Mouse (Mus musculus) limb, embryonic 15.5 days (tissue): ENCODE measurements around the gene Zfp768. TPM values are rescaled to one million over a fixed set of nuclear protein-coding genes. Genes with fewer than 3 reads are reported as not detected.
"Not testable (repeated sequence)": the region's sequence is repeated elsewhere in the genome, so short reads cannot be mapped to it uniquely, and the experiment has no call there.

Source experiments
- ATAC-seq: fragments of 200-750 bp; cut with Nextera tagmentation; 2 replicates; pipeline ENCODE4 v1.8.0; 2017; ENCODE audit warnings: low read depth, moderate TSS enrichment; ENCODE audit not compliant: insufficient number of reproducible peaks, low FRiP score, low TSS enrichment
- H3K27ac ChIP-seq: fragments of 300-500 bp; sonication (generic); 2 replicates; pipeline ENCODE4 v1.5.1; 2015; ENCODE audit warnings: moderate library complexity, mild to moderate bottlenecking, inconsistent platforms
- H3K27me3 ChIP-seq: fragments of 300-500 bp; sonication (generic); 2 replicates; pipeline ENCODE4 v1.6.1; 2015; ENCODE audit warnings: inconsistent platforms
- H3K36me3 ChIP-seq: fragments of 300-500 bp; sonication (generic); 2 replicates; pipeline ENCODE4 v1.6.1; 2015; ENCODE audit warnings: inconsistent platforms
- H3K4me1 ChIP-seq: fragments of 300-500 bp; sonication (generic); 2 replicates; pipeline ENCODE4 v1.6.1; 2015; ENCODE audit warnings: inconsistent platforms
- H3K4me2 ChIP-seq: fragments of 300-500 bp; sonication (generic); 2 replicates; pipeline ENCODE4 v1.6.1; 2015; ENCODE audit warnings: mild to moderate bottlenecking, inconsistent platforms
- H3K4me3 ChIP-seq: fragments of 300-500 bp; sonication (generic); 2 replicates; pipeline ENCODE4 v1.5.1; 2015; ENCODE audit warnings: mild to moderate bottlenecking, inconsistent platforms
- H3K9ac ChIP-seq: fragments of 300-500 bp; sonication (generic); 2 replicates; pipeline ENCODE4 v1.6.1; 2015; ENCODE audit warnings: inconsistent platforms
- H3K9me3 ChIP-seq: fragments of 300-500 bp; sonication (generic); 2 replicates; pipeline ENCODE4 v1.6.1; 2016; ENCODE audit warnings: inconsistent platforms
- WGBS: fragments of 180-500 bp; shearing (Covaris S2); methylation state at CpG from one replicate; pipeline ENCODE4 v1.1.7; 2015; 5-methylcytosine and 5-hydroxymethylcytosine counted together
- polyA plus RNA-seq: library from polyadenylated mRNA; unstranded; fragments of >200 nt; fragmentation: Nextera tagmentation; extraction: Ambion mirVana; gene quantifications from 2 replicates; pipeline ENCODE4 v1.2.1, GENCODE M21; 2015

Gene Zfp768
- polyA plus RNA-seq, 1 experiment from 2014 or later: 16.4 TPM

DNA sequence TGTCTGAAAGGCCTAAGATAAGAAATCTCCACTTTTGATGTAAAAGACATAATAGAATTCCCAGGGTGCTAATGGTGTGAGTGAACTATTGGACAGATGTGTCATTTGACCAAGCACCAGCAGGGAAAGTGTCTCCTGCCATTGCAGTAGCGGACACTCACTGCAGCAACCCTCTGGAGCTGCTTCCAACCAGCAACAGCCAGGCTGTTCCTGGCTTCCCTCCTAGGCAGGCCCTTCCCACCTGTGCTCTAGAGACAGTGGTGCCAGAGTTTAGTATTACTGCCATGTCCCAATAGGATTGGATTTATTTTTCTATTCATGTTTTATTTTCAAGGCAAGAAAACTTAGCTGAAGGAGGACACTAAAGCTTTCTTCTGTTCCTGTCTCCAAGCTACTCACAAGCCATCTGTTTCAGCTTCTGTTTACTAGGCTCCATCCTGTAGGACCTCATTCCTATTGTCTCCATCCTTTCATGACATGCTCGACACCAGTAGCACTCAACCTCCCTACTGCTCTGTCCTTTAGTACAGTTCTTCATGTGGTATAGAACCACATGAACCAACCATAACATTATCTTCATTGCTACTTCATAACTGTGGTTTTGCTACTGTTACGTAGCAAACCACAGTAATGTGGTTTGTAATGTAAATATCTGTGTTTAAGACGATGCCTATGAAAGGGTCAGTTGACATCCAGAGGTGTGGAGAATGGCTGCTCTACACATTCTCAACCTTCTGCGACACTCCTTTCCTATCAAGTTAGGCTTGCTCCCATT is 6.0 kb upstream of the Zfp768 start:
- WGBS: 79% methylated on average over 5 of the region's 5 CpGs

DNA sequence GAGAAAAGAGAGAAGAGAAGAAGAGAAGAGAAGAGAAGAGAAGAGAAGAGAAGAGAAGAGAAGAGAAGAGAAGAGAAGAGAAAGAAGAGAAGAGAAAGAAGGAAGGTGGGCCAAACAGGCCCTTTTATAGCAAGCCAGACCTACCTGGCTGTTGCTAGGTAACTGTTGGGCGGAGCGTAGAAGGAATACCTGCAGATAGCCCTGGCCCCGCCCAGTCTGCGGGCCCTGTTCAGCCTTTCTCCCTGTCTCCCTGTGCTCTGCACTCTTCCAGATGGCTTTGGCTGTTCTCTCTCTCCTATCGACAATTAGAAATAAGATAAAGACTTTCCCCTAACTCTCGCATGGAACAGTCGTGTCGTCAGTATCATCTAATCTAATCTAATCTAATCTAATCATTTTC is 1.3 kb upstream of the Zfp768 start:
- no peaks in the 10 kb centered on the region for H3K9me3 ChIP-seq
- no peak overlapping the region for H3K9ac ChIP-seq
- H3K4me2 ChIP-seq: peak overlapping the region; percentile 65
- no peak for ATAC-seq
- peaks cover 25% of the 10 kb centered on the region for H3K4me1 ChIP-seq
- WGBS: 15% methylated on average over 8 of the region's 8 CpGs
- H3K27ac ChIP-seq: no peak overlapping the region
- no peaks in the 10 kb centered on the region for H3K27me3 ChIP-seq
- peaks cover 20% of the 10 kb centered on the region for H3K36me3 ChIP-seq
- peak overlapping the region; percentile 92 for H3K4me3 ChIP-seq

More for the DNA sequence above, 6.0 kb upstream of the Zfp768 start:
- H3K4me1 ChIP-seq: peaks cover 3% of the 10 kb centered on the region
- H3K36me3 ChIP-seq: no peaks in the 10 kb centered on the region
- H3K27ac ChIP-seq: no peak overlapping the region
- H3K9ac ChIP-seq: no peak overlapping the region
- ATAC-seq: no peak
- no peaks in the 10 kb centered on the region for H3K27me3 ChIP-seq
- H3K4me2 ChIP-seq: no peak overlapping the region
- H3K9me3 ChIP-seq: no peaks in the 10 kb centered on the region
- no peak overlapping the region for H3K4me3 ChIP-seq

DNA sequence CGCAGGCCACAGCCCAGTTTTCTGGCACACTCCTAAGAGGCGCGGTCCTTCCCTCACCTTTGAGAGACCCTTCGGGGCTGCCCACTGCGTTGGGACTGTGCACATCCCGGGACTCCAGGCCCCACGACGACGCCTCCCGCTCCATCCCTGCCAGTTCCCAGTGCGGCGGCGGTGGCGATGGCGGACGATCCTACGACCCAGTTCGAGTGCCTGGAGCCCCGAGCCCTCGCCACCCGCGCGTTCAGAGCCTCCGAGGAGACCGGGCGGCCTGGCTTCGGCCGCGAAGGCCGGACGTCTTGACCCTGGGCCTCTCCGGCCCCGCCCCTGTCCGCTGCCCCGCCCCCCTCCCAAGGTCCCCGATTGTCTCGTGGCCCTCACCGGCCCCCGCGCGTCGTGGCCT is 297 bp downstream of the Zfp768 start:
- peak overlapping the region; percentile 92 for H3K4me3 ChIP-seq
- no peaks in the 10 kb centered on the region for H3K9me3 ChIP-seq
- H3K9ac ChIP-seq: peak overlapping the region; percentile 90
- under 1% methylated on average over 39 of the region's 42 CpGs for WGBS
- H3K4me2 ChIP-seq: peak overlapping the region; percentile 65
- no peaks in the 10 kb centered on the region for H3K27me3 ChIP-seq
- peak overlapping the region; percentile 96 for H3K27ac ChIP-seq
- H3K36me3 ChIP-seq: peaks cover 26% of the 10 kb centered on the region
- ATAC-seq: peak; percentile 31
- peaks cover 25% of the 10 kb centered on the region for H3K4me1 ChIP-seq

DNA sequence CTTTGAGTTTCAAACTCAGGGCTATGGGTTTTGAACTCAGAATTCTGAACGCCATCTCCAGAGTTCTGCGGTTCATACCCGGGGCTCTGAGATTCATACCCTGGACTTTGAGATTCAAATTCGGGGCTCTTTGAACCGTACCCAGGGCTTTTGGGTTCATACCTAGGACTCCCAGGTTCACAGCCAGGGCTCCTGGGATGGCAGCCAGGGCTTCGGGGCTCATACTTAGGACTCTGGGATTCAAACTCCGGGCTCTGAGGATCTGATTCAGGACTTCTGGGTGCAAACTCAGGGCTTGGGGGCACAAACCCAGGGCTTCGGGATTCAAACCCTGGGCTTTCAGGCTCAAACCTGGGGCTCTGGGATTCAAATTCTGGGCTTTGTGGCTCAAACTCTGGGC is 1.0 kb downstream of the Zfp768 start:
- H3K9ac ChIP-seq: peak overlapping the region; percentile 90
- WGBS: 90% methylated on average over 8 of the region's 8 CpGs
- H3K4me3 ChIP-seq: peak overlapping the region; percentile 92
- peak overlapping the region; percentile 65 for H3K4me2 ChIP-seq
- no peaks in the 10 kb centered on the region for H3K27me3 ChIP-seq
- H3K9me3 ChIP-seq: no peaks in the 10 kb centered on the region
- no peak for ATAC-seq
- H3K27ac ChIP-seq: no peak overlapping the region
- peaks cover 26% of the 10 kb centered on the region for H3K36me3 ChIP-seq
- H3K4me1 ChIP-seq: peaks cover 25% of the 10 kb centered on the region

DNA sequence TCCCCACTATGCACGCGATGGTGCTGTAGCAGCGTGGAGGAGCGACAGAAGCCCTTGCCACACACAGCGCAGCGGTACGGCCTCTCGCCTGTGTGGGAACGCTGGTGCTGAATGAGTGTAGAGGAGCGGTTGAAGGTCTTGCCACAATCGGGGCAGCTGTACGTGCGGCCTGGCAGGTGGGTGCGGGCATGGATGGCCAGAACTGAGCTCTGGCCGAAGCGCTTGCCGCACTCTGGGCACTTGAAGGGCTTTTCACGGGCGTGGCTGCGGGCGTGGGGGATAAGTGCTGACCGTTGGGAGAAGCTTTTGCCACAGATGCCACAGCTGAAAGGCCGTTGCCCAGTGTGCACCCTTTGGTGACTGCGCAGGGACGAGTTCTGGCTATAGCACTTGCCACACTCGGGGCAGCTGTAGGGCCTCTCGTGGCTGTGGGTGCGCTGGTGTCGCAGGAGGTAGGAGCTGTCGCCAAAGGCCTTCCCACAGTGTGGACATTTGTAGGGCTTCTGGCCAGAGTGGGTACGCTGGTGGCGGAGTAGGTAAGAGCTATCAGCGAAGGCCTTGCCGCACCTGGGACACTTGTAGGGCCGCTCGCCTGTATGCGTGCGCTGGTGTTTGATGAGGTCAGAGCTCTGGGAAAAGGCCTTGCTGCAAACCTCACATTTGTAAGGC is 1.9 kb downstream of the Zfp768 start:
- H3K4me3 ChIP-seq: 0 out of 2 replicates have a peak overlapping the region, but pooled peaks have one; percentile 3
- H3K9ac ChIP-seq: no peak overlapping the region
- H3K36me3 ChIP-seq: peaks cover 26% of the 10 kb centered on the region
- ATAC-seq: no peak
- no peak overlapping the region for H3K4me2 ChIP-seq
- H3K4me1 ChIP-seq: peaks cover 25% of the 10 kb centered on the region
- H3K27ac ChIP-seq: no peak overlapping the region
- no peaks in the 10 kb centered on the region for H3K9me3 ChIP-seq
- 94% methylated on average over 38 of the region's 38 CpGs for WGBS
- no peaks in the 10 kb centered on the region for H3K27me3 ChIP-seq

DNA sequence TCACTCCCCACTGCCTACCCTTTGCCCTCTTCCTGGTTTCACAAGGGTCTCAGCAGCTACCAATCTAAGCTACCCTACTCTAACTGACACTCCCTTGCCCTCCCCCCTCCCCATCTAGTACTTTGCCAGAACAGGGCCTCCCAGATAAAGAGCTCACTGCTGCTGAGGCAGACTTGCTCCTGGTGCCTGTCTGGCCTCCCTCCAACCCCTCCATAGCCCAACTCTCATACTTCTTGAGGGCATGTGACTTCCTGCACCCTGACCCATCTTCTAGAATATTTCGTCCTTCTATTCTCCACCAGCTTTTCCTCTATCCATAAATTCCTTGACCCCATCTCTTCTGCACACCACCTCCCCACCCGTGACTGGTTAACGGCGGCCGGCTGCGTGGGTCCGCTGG is 2.5 kb downstream of the Zfp768 start:
- Histone ChIP-seq H3K4me2 (no peak overlapping the region), H3K27me3 (no peaks in the 10 kb centered on the region), H3K9me3 (no peaks in the 10 kb centered on the region), H3K27ac (no peak overlapping the region), H3K4me1 (peaks cover 25% of the 10 kb centered on the region), H3K4me3 (no peak overlapping the region), H3K9ac (no peak overlapping the region), H3K36me3 (peaks cover 26% of the 10 kb centered on the region)
- ATAC-seq: no peak
- WGBS: 96% methylated on average over 7 of the region's 7 CpGs

DNA sequence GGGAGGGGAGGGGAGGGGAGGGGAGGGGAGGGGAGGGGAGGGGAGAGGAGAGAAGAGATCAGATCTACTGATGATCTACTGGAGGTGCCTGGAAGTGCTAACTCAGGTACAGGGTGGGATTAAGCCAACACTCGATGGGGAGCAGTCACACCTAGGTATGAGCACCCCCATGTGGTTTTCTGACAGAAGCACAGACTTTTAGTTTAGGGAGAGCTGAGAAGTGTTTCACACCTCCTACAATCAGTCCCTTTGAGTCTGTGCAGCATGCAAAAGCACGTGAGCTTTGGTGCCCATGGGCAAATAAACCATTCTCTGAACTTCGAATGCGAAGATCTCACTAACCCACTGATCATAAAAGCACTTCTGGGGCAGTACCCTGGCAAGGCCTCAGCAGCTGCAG is 3.1 kb downstream of the Zfp768 start:
- H3K4me3 ChIP-seq: no peak overlapping the region
- no peak overlapping the region for H3K4me2 ChIP-seq
- H3K36me3 ChIP-seq: peaks cover 26% of the 10 kb centered on the region
- H3K9me3 ChIP-seq: no peaks in the 10 kb centered on the region
- H3K27ac ChIP-seq: no peak overlapping the region
- no peaks in the 10 kb centered on the region for H3K27me3 ChIP-seq
- WGBS: 59% methylated on average over 4 of the region's 4 CpGs
- ATAC-seq: no peak
- no peak overlapping the region for H3K9ac ChIP-seq
- H3K4me1 ChIP-seq: peaks cover 25% of the 10 kb centered on the region

DNA sequence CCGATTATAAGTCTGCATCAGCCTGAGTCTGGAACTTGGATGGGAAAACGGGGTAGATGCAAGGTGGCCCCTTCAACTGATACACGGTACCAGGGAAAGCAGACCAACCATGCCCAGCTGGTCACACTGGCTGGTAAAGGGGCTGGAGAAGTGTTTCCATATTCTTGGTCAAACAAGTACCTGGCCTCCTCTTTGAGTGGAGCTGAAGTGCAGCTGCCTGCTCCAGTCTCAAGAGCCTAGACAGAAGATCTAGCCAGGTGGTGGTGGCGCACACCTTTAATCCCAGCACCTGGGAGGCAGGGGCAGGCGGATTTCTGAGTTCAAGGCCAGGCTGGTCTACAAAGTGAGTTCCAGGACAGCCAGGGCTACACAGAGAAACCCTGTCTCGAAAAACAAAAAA is 3.5 kb downstream of the Zfp768 start:
- Histone ChIP-seq H3K4me1 (peaks cover 25% of the 10 kb centered on the region), H3K36me3 (peaks cover 26% of the 10 kb centered on the region)
- ATAC-seq, H3K9me3 ChIP-seq, H3K4me3 ChIP-seq, H3K9ac ChIP-seq, H3K27me3 ChIP-seq, H3K27ac ChIP-seq, H3K4me2 ChIP-seq: not testable (repeated sequence)
- 95% methylated on average over 6 of the region's 6 CpGs for WGBS

DNA sequence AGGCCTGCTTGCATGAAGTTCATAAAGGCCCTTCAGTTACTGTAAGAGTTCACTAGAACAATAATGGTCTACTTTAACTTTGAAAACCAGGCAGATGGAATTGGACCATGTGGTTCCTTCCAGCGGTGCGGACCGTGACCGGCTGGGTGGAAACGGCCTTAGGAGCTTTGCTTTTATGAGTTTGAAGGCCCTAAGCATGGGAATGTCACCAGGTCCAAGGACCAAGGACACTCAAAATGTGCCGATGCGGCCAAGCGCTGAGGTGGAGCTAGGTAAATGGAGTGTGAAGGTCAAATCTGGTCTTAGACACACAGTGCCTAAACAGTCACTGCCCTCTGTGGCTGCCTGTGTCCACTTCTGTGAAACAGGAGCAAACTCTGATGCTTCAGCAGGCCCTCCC is 4.0 kb downstream of the Zfp768 start:
- no peaks in the 10 kb centered on the region for H3K27me3 ChIP-seq
- H3K27ac ChIP-seq: no peak overlapping the region
- H3K9ac ChIP-seq: no peak overlapping the region
- H3K4me3 ChIP-seq: no peak overlapping the region
- no peaks in the 10 kb centered on the region for H3K9me3 ChIP-seq
- H3K4me1 ChIP-seq: peaks cover 22% of the 10 kb centered on the region
- H3K36me3 ChIP-seq: peaks cover 26% of the 10 kb centered on the region
- H3K4me2 ChIP-seq: no peak overlapping the region
- WGBS: 95% methylated on average over 8 of the region's 8 CpGs
- ATAC-seq: no peak

DNA sequence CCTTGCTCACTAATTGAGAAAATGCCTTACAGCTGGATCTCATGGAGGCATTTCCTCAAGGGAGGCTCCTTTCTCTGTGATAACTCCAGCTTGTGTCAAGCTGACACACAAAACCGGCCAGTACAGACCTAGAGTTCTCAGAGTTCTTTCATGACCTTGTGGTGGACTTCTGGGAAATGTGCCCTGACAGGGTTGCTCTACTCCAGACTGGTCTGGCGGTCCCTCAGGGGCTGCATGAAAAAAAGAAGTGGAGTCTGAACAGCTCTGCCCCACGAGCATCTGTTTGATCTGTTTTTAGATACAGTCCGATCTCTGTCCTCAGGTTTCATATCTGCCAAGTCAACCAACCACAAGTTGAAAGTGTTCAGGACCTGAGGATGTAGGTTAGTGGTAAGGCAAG is 7.8 kb downstream of the Zfp768 start:
- WGBS: 67% methylated on average over 4 of the region's 4 CpGs
- no peak for ATAC-seq
- no peak overlapping the region; the same call in 1 of the 2 replicates for H3K27ac ChIP-seq
- no peak overlapping the region for H3K4me3 ChIP-seq
- H3K36me3 ChIP-seq: peaks cover 12% of the 10 kb centered on the region
- H3K9me3 ChIP-seq: no peaks in the 10 kb centered on the region
- H3K4me1 ChIP-seq: no peaks in the 10 kb centered on the region
- no peak overlapping the region for H3K4me2 ChIP-seq
- no peaks in the 10 kb centered on the region for H3K27me3 ChIP-seq
- H3K9ac ChIP-seq: no peak overlapping the region

DNA sequence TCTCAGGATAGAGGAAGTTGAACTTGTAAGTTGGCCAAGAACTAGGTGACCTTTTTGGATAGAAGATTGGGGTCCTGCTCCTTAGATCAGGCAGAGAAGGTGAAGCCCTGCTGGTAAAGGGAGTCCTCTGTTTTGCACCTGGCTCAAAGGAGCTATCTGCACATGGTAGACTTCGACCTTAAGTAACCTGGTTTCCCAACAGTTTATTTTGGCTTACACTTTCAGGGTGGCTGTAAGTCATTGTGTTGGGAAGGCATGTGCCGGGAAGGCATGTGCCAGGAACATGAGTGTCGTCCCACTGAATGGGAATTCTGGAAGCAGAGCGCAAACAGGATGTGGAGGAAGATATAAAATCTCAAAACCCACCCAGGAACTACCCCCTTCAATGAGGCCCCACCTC is 9.8 kb downstream of the Zfp768 start:
- H3K4me1 ChIP-seq: no peaks in the 10 kb centered on the region
- no peak overlapping the region for H3K27ac ChIP-seq
- no peaks in the 10 kb centered on the region for H3K9me3 ChIP-seq
- no peaks in the 10 kb centered on the region for H3K36me3 ChIP-seq
- no peak for ATAC-seq
- no peaks in the 10 kb centered on the region for H3K27me3 ChIP-seq
- no peak overlapping the region for H3K4me3 ChIP-seq
- H3K9ac ChIP-seq: no peak overlapping the region
- H3K4me2 ChIP-seq: no peak overlapping the region
- WGBS: 81% methylated on average over 4 of the region's 4 CpGs

DNA sequence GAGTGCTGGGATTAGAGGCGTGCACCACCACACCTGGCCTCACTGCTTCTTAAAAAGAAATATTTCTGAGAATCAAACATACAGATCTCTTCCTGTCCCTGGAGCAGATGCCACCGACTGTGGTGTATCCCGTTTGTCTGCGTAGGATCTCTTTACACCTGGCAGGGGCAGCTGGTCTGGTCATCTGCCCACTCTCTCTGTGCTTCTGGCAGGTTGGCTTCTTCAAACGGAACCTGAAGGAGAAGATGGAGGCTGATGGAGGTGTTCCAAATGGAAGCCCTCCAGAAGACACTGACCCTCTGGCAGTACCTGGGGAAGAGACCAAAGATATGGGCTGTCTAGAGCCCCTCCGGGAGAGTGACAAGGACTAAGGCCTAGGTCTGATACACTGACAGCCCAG is 12.1 kb downstream of the Zfp768 start:
- no peaks in the 10 kb centered on the region for H3K27me3 ChIP-seq
- WGBS: 85% methylated on average over 6 of the region's 6 CpGs
- ATAC-seq: no peak
- H3K9me3 ChIP-seq: no peaks in the 10 kb centered on the region
- no peaks in the 10 kb centered on the region for H3K36me3 ChIP-seq
- H3K9ac ChIP-seq: no peak overlapping the region
- H3K27ac ChIP-seq: no peak overlapping the region
- H3K4me2 ChIP-seq: no peak overlapping the region
- no peaks in the 10 kb centered on the region for H3K4me1 ChIP-seq
- H3K4me3 ChIP-seq: no peak overlapping the region
